Mouse (Mus musculus): ENCODE results near the gene Emilin3. TPM values are rescaled to one million over a fixed set of nuclear protein-coding genes. Genes with fewer than 3 reads are reported as not detected.
"Not testable (repeated sequence)": the region's sequence is repeated elsewhere in the genome, so short reads cannot be mapped to it uniquely, and the experiment has no call there.

The Emilin3 gene
- polyA plus RNA-seq (2012), result 0.05 TPM in 1 of 2 replicates, not detected in the other

DNA sequence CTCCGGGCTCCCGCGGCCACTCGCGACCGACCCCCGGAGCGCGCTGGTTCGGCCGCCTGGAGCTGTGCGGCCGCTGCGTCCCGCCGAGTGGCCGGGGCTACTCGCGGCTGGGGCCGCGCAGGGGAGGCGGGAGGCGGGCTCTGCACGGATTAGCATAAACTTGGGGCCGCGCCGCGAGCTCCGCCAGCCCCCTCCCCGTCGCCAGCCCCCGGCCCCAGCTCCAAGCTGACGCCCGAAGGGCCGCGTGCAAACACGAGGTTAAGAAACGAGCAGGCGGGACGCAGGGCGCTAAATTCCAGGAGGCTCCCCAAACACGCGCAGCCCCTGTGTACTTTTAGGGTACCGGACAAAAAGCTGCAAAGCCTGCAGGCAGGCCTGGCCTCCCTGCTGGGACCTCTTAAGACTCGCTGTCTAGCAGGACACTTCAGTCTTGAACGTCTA, at the start of gene Emilin3:
Gene Emilin3, minus strand, starts transcription at position 98 of the 441 bp plus-strand sequence.
- peaks cover 40% of the 10 kb centered on the region for H3K27me3 ChIP-seq (ENCODE audit: control insufficient read depth)
- H3K4me3 ChIP-seq (replicated peaks), result no peak within 1 kb of the TSS
- H3K9me3 ChIP-seq (ENCODE audit: control insufficient read depth, low read length), result no peaks in the 10 kb centered on the region
- no peaks in the 10 kb centered on the region for H3K36me3 ChIP-seq (ENCODE audit: control insufficient read depth)
- TF ChIP-seq TAL1 (IDR thresholded peaks at IDR 0.05; ENCODE audit: low read length) (no peak), GATA1 (IDR thresholded peaks at IDR 0.05; ENCODE audit: low read length) (no peak)
- H3K4me1 ChIP-seq (ENCODE audit: control insufficient read depth), result no peaks in the 10 kb centered on the region

DNA sequence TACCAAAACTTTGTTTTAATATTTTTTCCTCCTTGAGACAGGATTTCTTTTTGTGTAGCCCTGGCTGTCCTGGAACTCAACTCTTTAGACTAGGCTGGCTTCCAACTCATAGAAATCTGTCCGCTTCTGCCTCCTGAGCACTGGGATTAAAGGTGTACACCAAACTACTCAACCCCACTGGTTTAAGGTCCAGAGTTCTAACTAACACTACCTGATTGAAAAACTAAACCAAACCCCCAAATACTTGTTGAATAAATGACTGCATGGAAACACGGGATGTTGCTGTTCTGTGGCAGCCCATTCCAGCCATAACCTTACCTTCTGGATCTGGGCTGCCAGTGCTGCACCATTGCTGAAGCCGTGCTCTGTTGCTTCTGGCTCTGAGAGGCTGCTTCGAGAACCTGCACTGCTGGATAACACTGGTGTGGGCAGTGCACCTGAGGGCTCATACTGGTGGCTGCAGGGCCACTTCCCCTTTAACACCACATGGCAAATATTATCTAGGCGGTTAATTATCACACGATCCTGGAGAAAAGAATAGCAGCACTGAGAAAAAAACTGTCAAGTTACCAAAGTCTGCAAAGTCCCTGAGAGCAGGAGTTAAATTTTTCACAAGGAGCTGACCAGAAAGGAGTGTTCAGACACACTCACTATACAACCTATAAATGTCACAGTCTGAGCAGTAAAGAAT, 49.0 kb upstream of the Emilin3 start:
- peaks cover 45% of the 10 kb centered on the region for H3K36me3 ChIP-seq (ENCODE audit: control insufficient read depth)
- TF ChIP-seq TAL1 (IDR thresholded peaks at IDR 0.05; ENCODE audit: low read length) (no peak), GATA1 (IDR thresholded peaks at IDR 0.05; ENCODE audit: low read length) (no peak)
- H3K9me3 ChIP-seq (ENCODE audit: control insufficient read depth, low read length), result no peaks in the 10 kb centered on the region
- H3K4me3 ChIP-seq (replicated peaks), result no peak overlapping the region
- no peaks in the 10 kb centered on the region for H3K27me3 ChIP-seq (ENCODE audit: control insufficient read depth)
- H3K4me1 ChIP-seq (ENCODE audit: control insufficient read depth), result no peaks in the 10 kb centered on the region

GRCm38 (mm10) chr2:160959901-160960300, 47.8 kb upstream of the Emilin3 start:
- Histone ChIP-seq H3K27me3 (ENCODE audit: control insufficient read depth) (no peaks in the 10 kb centered on the region), H3K9me3 (ENCODE audit: control insufficient read depth, low read length) (no peaks in the 10 kb centered on the region), H3K36me3 (ENCODE audit: control insufficient read depth) (peaks cover 45% of the 10 kb centered on the region), H3K4me3 (replicated peaks) (no peak overlapping the region), H3K4me1 (ENCODE audit: control insufficient read depth) (no peaks in the 10 kb centered on the region)
- TF ChIP-seq GATA1 (IDR thresholded peaks at IDR 0.05; ENCODE audit: low read length) (no peak), TAL1 (IDR thresholded peaks at IDR 0.05; ENCODE audit: low read length) (no peak)

DNA sequence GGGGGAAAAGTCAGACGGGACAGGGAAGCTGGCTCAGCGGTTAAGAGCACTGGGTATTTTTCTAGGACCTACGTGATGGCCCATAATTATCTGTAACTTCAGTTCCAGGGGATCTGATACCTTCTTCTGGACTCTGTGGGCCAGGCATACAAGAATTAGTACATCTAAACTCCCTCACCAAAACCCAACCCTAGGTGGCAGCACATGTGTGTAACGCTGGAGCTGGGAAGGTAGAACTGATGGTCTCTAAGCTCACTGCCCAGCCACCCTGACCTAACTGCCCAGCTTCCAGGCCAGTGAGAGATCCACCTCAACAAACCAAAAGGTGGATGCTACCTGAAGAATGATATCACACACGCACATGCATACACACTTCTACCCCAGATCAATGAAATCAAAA, 46.6 kb upstream of the Emilin3 start:
- TF ChIP-seq TAL1 (IDR thresholded peaks at IDR 0.05; ENCODE audit: low read length) (no peak), GATA1 (IDR thresholded peaks at IDR 0.05; ENCODE audit: low read length) (no peak)
- peaks cover 44% of the 10 kb centered on the region for H3K36me3 ChIP-seq (ENCODE audit: control insufficient read depth)
- no peaks in the 10 kb centered on the region for H3K4me1 ChIP-seq (ENCODE audit: control insufficient read depth)

GRCm38 (mm10) chr2:160957801-160958200, 45.7 kb upstream of the Emilin3 start:
- not testable (repeated sequence) for H3K27me3 ChIP-seq (ENCODE audit: control insufficient read depth); H3K9me3 ChIP-seq (ENCODE audit: control insufficient read depth, low read length); H3K4me1 ChIP-seq (ENCODE audit: control insufficient read depth); H3K4me3 ChIP-seq (replicated peaks)
- H3K36me3 ChIP-seq (ENCODE audit: control insufficient read depth), result peaks cover 51% of the 10 kb centered on the region

More for the DNA sequence above, 46.6 kb upstream of the Emilin3 start:
- Histone ChIP-seq H3K27me3 (ENCODE audit: control insufficient read depth) (no peaks in the 10 kb centered on the region), H3K4me3 (replicated peaks) (no peak overlapping the region), H3K9me3 (ENCODE audit: control insufficient read depth, low read length) (no peaks in the 10 kb centered on the region)

GRCm38 (mm10) chr2:160957307-160957706, 45.2 kb upstream of the Emilin3 start:
- not testable (repeated sequence) for H3K4me3 ChIP-seq (replicated peaks); H3K9me3 ChIP-seq (ENCODE audit: control insufficient read depth, low read length); H3K4me1 ChIP-seq (ENCODE audit: control insufficient read depth); H3K27me3 ChIP-seq (ENCODE audit: control insufficient read depth)
- peaks cover 51% of the 10 kb centered on the region for H3K36me3 ChIP-seq (ENCODE audit: control insufficient read depth)

DNA sequence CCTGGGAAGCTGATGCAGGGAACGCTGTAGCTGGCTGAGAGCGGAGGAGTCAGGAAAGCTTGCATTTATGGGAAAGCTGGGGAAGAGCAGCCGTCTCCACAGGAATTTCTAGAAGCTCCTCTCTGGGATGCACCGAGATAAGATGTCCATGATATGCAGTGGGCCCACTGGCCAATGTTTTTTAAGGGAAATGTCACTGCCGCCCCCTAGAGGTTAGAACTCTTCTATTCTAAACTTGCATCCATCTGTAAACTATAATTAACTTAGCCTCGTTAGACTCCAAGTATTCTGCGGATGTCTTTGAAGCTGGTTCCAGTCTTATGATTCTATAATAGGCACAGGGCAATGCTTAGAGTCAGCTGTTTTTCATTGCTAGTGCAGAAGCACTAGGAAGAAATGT, 43.2 kb upstream of the Emilin3 start:
- no peak for TF ChIP-seq TAL1 (IDR thresholded peaks at IDR 0.05; ENCODE audit: low read length)
- TF ChIP-seq GATA1 (IDR thresholded peaks at IDR 0.05; ENCODE audit: low read length), result no peak
- Histone ChIP-seq H3K36me3 (ENCODE audit: control insufficient read depth) (peaks cover 46% of the 10 kb centered on the region), H3K9me3 (ENCODE audit: control insufficient read depth, low read length) (no peaks in the 10 kb centered on the region), H3K4me1 (ENCODE audit: control insufficient read depth) (no peaks in the 10 kb centered on the region), H3K4me3 (replicated peaks) (no peak overlapping the region), H3K27me3 (ENCODE audit: control insufficient read depth) (no peaks in the 10 kb centered on the region)

GRCm38 (mm10) chr2:160954541-160954940, 42.4 kb upstream of the Emilin3 start:
- H3K9me3 ChIP-seq (ENCODE audit: control insufficient read depth, low read length), result no peaks in the 10 kb centered on the region
- no peak for TF ChIP-seq GATA1 (IDR thresholded peaks at IDR 0.05; ENCODE audit: low read length)
- TF ChIP-seq TAL1 (IDR thresholded peaks at IDR 0.05; ENCODE audit: low read length), result no peak
- peaks cover 50% of the 10 kb centered on the region for H3K36me3 ChIP-seq (ENCODE audit: control insufficient read depth)
- H3K4me3 ChIP-seq (replicated peaks), result no peak overlapping the region
- H3K27me3 ChIP-seq (ENCODE audit: control insufficient read depth), result no peaks in the 10 kb centered on the region
- H3K4me1 ChIP-seq (ENCODE audit: control insufficient read depth), result no peaks in the 10 kb centered on the region

- TF ChIP-seq TAL1 (IDR thresholded peaks at IDR 0.05; ENCODE audit: low read length) (no peak), GATA1 (IDR thresholded peaks at IDR 0.05; ENCODE audit: low read length) (no peak)
- Histone ChIP-seq H3K4me1 (ENCODE audit: control insufficient read depth) (no peaks in the 10 kb centered on the region), H3K4me3 (replicated peaks) (no peak overlapping the region), H3K27me3 (ENCODE audit: control insufficient read depth) (no peaks in the 10 kb centered on the region), H3K36me3 (ENCODE audit: control insufficient read depth) (peaks cover 57% of the 10 kb centered on the region), H3K9me3 (ENCODE audit: control insufficient read depth, low read length) (no peaks in the 10 kb centered on the region)
These were observed 41.2 kb upstream of the Emilin3 start for GRCm38 (mm10) chr2:160953131-160953873.
